Mouse (Mus musculus) liver, postnatal 0 days (tissue): Measurements from ENCODE around the gene Ppfia3. TPM values are rescaled to one million over a fixed set of nuclear protein-coding genes. Genes with fewer than 3 reads are reported as not detected.

Experiments used
- ATAC-seq: fragments of 200-750 bp; cut with Nextera tagmentation; 2 replicates; pipeline ENCODE4 v1.8.0; 2017; ENCODE audit warnings: mild to moderate bottlenecking, moderate library complexity
- DNase-seq: peaks from one replicate; pipeline ENCODE4 v3.0.0-alpha.2; 2016
- H3K27ac ChIP-seq: fragments of 300-500 bp; sonication (generic); 2 replicates; pipeline ENCODE4 v1.5.1; 2014; ENCODE audit warnings: antibody characterized with exemption, moderate library complexity, mild to moderate bottlenecking, low read depth
- H3K27me3 ChIP-seq: fragments of 300-500 bp; sonication (generic); 2 replicates; pipeline ENCODE4 v1.6.1; 2014; ENCODE audit warnings: low read length, control low read depth, mixed read lengths; ENCODE audit not compliant: insufficient read depth
- H3K36me3 ChIP-seq: fragments of 300-500 bp; sonication (generic); replicated peaks from 2 replicates; pipeline ENCODE4 v1.6.1; 2014; ENCODE audit warnings: mild to moderate bottlenecking, control low read depth, low read length, moderate library complexity, mixed read lengths; ENCODE audit not compliant: insufficient read depth
- H3K4me1 ChIP-seq: fragments of 300-500 bp; sonication (generic); 2 replicates; pipeline ENCODE4 v1.6.1; 2014; ENCODE audit warnings: antibody characterized with exemption, mild to moderate bottlenecking, control low read depth; ENCODE audit not compliant: insufficient read depth
- H3K4me2 ChIP-seq: fragments of 300-500 bp; sonication (generic); 2 replicates; pipeline ENCODE4 v1.6.1; 2014; ENCODE audit warnings: low read depth, mild to moderate bottlenecking, low read length, moderate library complexity, mixed read lengths
- H3K4me3 ChIP-seq: fragments of 300-500 bp; sonication (generic); 2 replicates; pipeline ENCODE4 v1.5.1; 2014; ENCODE audit warnings: low read depth, low read length
- H3K9ac ChIP-seq: fragments of 300-500 bp; sonication (generic); replicated peaks from 2 replicates; pipeline ENCODE4 v1.6.1; 2014; ENCODE audit warnings: mild to moderate bottlenecking, moderate library complexity
- H3K9me3 ChIP-seq: fragments of 300-500 bp; sonication (generic); 2 replicates; pipeline ENCODE4 v1.6.1; 2016; ENCODE audit warnings: mild to moderate bottlenecking, control low read depth, low read length, mixed read lengths
- CTCF ChIP-seq: sonication (generic); IDR thresholded peaks from 2 replicates; pipeline ENCODE4 v1.5.1; 2016; ENCODE audit warnings: antibody characterized with exemption, low read depth
- EP300 ChIP-seq: IDR thresholded peaks from 2 replicates; pipeline ENCODE4 v1.6.1; 2016; ENCODE audit warnings: antibody characterized with exemption, low read depth, mild to moderate bottlenecking
- WGBS: fragments of 180-500 bp; shearing (Covaris S2); extraction: QIAGEN DNeasy Blood & Tissue Kit; methylation state at CpG from one replicate; pipeline ENCODE4 v1.1.7; 2014; ENCODE audit not compliant: insufficient replicate concordance; 5-methylcytosine and 5-hydroxymethylcytosine counted together
- polyA plus RNA-seq: library from polyadenylated mRNA; unstranded; fragments of >200 nt; fragmentation: Nextera tagmentation; extraction: Ambion mirVana; gene quantifications from 2 replicates; pipeline ENCODE4 v1.2.1, GENCODE M21; 2015

Gene Ppfia3
- polyA plus RNA-seq, 1 experiment from 2014 or later, result not detected

- H3K36me3 ChIP-seq, result no peaks in the 10 kb centered on the region
- TF ChIP-seq EP300, result no peak
- TF ChIP-seq CTCF, result no peak
- peaks cover 93% of the 10 kb centered on the region for H3K27me3 ChIP-seq
- no peak for DNase-seq
- peaks cover 18% of the 10 kb centered on the region for H3K4me1 ChIP-seq
- H3K4me2 ChIP-seq, result no peak overlapping the region
- 74% methylated on average over 8 of the region's 8 CpGs for WGBS
- no peaks in the 10 kb centered on the region for H3K9me3 ChIP-seq
- H3K9ac ChIP-seq, result no peak overlapping the region
- H3K27ac ChIP-seq, result no peak overlapping the region
- no peak overlapping the region for H3K4me3 ChIP-seq
- ATAC-seq, result no peak
Measured at GRCm38 (mm10) chr7:45409497-45410163, 42.8 kb upstream of the Ppfia3 start.

DNA sequence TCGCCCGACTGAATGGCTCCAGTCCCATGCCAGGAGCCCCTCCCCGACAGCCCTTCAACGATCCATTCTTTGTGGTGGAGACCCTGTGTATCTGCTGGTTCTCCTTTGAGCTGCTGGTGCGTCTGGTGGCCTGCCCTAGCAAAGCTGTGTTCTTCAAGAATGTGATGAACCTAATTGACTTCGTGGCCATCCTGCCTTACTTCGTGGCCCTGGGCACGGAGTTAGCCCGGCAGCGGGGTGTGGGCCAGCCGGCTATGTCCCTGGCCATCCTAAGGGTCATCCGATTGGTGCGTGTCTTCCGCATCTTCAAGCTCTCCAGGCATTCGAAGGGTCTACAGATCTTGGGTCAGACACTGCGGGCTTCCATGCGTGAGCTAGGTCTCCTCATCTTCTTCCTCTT, 42.1 kb upstream of the Ppfia3 start:
- H3K4me2 ChIP-seq, result no peak overlapping the region
- no peak for DNase-seq
- no peak overlapping the region for H3K27ac ChIP-seq

DNA sequence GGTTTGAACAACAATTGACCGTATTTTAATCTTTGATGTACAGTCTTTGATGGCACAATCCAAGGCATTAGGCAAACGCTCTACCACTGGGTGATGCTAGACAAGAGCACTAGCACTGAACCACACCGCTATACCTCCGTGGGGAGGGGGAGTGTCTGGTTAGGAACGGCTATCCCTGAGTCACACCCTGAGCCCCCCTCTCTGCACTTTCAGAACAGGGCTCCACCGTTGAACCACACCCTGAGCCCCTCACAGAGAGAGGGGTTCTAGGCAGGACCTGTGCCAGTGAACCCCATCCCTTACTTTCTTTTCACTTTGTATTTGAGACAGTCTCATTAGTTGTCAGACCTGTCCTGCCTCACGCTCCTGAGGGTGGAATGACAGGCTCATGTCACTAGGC, 41.5 kb upstream of the Ppfia3 start:
- DNase-seq (no peak), ATAC-seq (no peak)
- Histone ChIP-seq H3K27me3 (peaks cover 80% of the 10 kb centered on the region), H3K9ac (no peak overlapping the region), H3K9me3 (no peaks in the 10 kb centered on the region), H3K4me1 (peaks cover 11% of the 10 kb centered on the region), H3K4me2 (no peak overlapping the region), H3K27ac (no peak overlapping the region), H3K4me3 (no peak overlapping the region), H3K36me3 (no peaks in the 10 kb centered on the region)
- TF ChIP-seq CTCF (no peak), EP300 (no peak)
- WGBS, result 64% methylated on average over 7 of the region's 7 CpGs

More for the DNA sequence above, 42.1 kb upstream of the Ppfia3 start:
- no peak for TF ChIP-seq CTCF
- no peak for TF ChIP-seq EP300
- Histone ChIP-seq H3K36me3 (no peaks in the 10 kb centered on the region), H3K4me3 (no peak overlapping the region), H3K9ac (no peak overlapping the region), H3K9me3 (no peaks in the 10 kb centered on the region), H3K4me1 (peaks cover 17% of the 10 kb centered on the region), H3K27me3 (peaks cover 86% of the 10 kb centered on the region)
- 78% methylated on average over 17 of the region's 17 CpGs for WGBS
- no peak for ATAC-seq

GRCm38 (mm10) chr7:45407836-45408235, 41.0 kb upstream of the Ppfia3 start:
- Histone ChIP-seq H3K9ac (no peak overlapping the region), H3K4me3 (no peak overlapping the region), H3K36me3 (no peaks in the 10 kb centered on the region), H3K4me2 (no peak overlapping the region), H3K9me3 (no peaks in the 10 kb centered on the region), H3K27ac (no peak overlapping the region), H3K4me1 (peaks cover 10% of the 10 kb centered on the region), H3K27me3 (peaks cover 75% of the 10 kb centered on the region)
- WGBS, result 77% methylated on average over 10 of the region's 10 CpGs
- DNase-seq, result no peak
- ATAC-seq, result no peak
- TF ChIP-seq CTCF, result no peak
- no peak for TF ChIP-seq EP300

GRCm38 (mm10) chr7:45406157-45407156, 39.6 kb upstream of the Ppfia3 start:
- TF ChIP-seq CTCF, result no peak
- TF ChIP-seq EP300, result no peak
- Histone ChIP-seq H3K9ac (no peak overlapping the region), H3K9me3 (no peaks in the 10 kb centered on the region), H3K36me3 (no peaks in the 10 kb centered on the region), H3K4me3 (peak overlapping the region; percentile 41), H3K4me2 (peak overlapping the region; percentile 61), H3K27ac (no peak overlapping the region), H3K4me1 (peaks cover 10% of the 10 kb centered on the region), H3K27me3 (peaks cover 63% of the 10 kb centered on the region)
- ATAC-seq, result no peak
- 3% methylated on average over 104 of the region's 114 CpGs for WGBS
- no peak for DNase-seq
